Mouse (Mus musculus): ENCODE measurements at regions not wholly inside any gene's neighbourhood (a gene's known extent, or its start where the extent isn't known, plus 50 kb on each side); places are given as distances from the start of the nearest gene placed in this dataset.

- no peak for ATAC-seq (replicated peaks; ENCODE audit: low FRiP score, low TSS enrichment, poor library complexity, severe bottlenecking)
These were observed 69.2 kb downstream of the Gpr65 start for GRCm38 (mm10) chr12:98337644-98338043.

GRCm38 (mm10) chr12:98339536-98339935 is 71.1 kb downstream of the Gpr65 start:
- no peak for ATAC-seq (replicated peaks; ENCODE audit: low FRiP score, low TSS enrichment, poor library complexity, severe bottlenecking)

GRCm38 (mm10) chr12:98342158-98342557 is 73.7 kb downstream of the Gpr65 start:
- peak; percentile 83; the same call in 1 of the 2 replicates for ATAC-seq (replicated peaks; ENCODE audit: low FRiP score, low TSS enrichment, poor library complexity, severe bottlenecking)

DNA sequence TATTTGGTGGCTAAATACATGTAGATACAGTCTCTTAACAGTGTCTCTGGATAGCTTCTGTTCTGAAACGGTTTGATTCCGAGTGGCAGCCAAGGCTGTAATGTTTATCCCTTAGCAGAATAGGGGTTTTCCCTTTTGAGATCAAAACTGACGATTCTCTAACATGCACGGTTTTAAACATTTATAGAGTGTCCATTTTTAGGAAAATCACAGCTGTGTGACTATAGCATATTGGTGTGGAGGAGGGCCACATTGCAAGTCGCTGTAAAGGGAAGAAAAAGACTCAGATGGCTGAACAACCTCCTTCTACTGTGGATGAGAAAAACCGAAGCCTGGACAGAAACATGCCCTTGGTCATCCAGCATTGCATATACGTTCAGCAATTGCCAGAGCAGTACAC is 75.2 kb downstream of the Gpr65 start:
- no peak for ATAC-seq (replicated peaks; ENCODE audit: low FRiP score, low TSS enrichment, poor library complexity, severe bottlenecking)

DNA sequence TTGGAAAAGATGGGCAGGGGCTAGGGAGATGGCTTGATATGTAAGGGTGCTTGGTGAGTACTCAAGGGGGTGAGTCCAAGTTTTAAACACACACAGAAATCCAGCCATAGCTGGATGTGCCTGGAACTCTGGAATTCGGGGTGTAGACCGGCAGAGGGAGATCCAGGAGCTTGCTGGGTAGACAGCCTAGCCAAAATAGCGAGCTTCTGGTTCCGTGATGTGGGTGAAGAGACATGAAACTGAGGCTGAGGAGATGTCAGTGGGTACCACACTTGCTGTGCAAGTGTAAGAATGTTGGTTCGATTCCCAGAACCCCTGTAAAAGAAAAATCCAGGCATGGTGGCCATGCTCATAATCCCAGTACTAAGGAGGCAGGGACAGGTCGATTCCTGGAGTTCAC is 78.6 kb downstream of the Gpr65 start:
- no peak for ATAC-seq (replicated peaks; ENCODE audit: low FRiP score, low TSS enrichment, poor library complexity, severe bottlenecking)

DNA sequence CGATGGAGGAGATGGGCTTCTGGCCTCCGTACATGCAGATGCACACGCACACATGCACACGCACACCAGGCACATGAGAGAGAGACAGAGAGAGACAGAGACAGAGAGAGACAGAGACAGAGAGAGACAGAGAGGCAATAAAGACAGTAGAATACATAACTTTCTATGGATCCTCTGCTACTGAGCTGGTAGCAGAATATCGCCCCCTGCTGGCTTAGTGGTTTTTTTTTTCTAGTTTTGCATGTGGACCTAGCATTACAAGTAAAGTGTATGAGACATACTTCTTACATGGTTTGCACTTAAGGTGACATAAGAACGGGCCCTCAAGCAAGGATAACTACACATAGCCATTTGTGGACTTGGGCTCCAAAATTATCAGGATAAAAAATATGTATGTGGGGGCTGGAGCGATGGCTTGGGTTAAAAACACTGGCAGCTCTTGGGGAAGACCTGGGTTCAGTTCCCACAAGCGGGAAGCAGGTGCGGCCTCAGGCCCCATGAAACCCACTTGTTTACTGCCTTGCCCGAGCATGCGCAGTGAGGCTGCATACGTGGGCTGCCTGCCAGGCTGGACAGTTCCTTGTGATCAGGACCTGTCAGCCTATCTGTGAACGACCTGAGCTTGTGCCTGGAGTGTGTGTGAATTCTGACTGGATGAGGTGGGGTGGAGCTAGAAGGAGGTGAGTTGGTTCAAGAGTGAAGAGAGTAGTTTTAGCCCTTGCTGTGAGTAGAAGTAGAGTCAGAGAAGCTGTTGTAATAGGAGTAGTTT is 79.3 kb downstream of the Gpr65 start:
- ATAC-seq (replicated peaks; ENCODE audit: low FRiP score, low TSS enrichment, poor library complexity, severe bottlenecking) = peak; percentile 67

- no peak for ATAC-seq (replicated peaks; ENCODE audit: low FRiP score, low TSS enrichment, poor library complexity, severe bottlenecking)
These were observed 81.6 kb downstream of the Gpr65 start for GRCm38 (mm10) chr12:98349864-98350643.

DNA sequence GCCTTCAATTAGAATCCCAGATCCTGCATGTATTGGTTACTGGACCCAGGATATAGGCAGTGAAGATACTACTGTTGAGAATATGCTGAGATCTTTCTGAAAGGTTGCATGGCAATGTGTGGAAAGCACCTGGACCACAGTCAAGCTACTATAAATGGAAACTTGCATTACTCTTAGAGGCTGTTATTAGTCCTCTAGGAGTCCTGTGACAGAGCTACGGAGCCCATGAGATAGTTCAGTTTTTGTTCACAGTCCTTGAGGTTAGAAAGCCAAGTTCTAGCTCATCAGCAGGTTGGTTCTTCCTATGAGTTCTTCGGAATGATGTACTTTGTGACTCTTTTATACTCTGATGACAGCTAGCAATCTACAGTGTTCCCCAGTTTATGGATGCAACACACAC is 84.0 kb downstream of the Gpr65 start:
- ATAC-seq (replicated peaks; ENCODE audit: low FRiP score, low TSS enrichment, poor library complexity, severe bottlenecking) = no peak

- no peak for ATAC-seq (replicated peaks; ENCODE audit: low FRiP score, low TSS enrichment, poor library complexity, severe bottlenecking)
These were observed 86.1 kb downstream of the Gpr65 start for GRCm38 (mm10) chr12:98354545-98354944.

DNA sequence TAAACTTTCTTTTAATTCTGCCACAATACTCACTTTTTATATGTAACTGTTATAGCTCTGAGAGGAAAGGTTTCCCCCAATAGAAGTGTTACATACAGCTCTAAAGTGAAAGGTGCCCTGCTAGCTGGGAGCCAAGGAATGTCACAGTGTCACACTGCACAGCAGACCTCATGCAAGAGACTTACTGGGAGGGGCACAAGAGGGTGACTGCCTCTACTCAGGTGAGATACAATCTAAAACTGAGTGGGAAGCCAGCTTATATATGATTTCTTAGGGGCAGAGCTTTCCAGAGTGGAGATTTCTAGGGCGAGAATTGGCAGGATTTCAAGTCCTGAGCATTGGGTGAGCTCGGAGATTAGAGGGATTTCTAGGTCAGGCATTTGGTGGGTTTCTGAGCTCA is 99.1 kb downstream of the Gpr65 start:
- no peak for ATAC-seq (replicated peaks; ENCODE audit: low FRiP score, low TSS enrichment, poor library complexity, severe bottlenecking)

DNA sequence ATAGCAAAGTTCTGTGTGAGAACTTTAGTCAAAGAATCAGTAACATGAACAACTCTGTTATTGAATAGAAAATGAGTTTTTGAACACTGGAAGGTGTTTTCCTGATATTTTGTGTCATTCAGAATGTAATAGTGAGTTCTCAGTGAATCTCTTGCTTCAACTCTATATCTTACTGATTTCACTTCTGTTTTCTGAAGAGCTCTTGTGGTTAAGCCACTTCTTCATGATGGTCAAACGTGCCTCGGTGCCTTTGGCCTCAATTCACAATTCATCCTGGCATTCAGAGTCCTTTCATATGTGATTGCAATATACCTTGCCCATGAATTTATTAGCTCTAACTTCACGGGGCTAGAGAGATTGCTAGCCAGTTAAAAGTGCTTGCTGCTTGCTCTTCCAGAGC is 102.3 kb downstream of the Gpr65 start:
- ATAC-seq (replicated peaks; ENCODE audit: low FRiP score, low TSS enrichment, poor library complexity, severe bottlenecking) = no peak

DNA sequence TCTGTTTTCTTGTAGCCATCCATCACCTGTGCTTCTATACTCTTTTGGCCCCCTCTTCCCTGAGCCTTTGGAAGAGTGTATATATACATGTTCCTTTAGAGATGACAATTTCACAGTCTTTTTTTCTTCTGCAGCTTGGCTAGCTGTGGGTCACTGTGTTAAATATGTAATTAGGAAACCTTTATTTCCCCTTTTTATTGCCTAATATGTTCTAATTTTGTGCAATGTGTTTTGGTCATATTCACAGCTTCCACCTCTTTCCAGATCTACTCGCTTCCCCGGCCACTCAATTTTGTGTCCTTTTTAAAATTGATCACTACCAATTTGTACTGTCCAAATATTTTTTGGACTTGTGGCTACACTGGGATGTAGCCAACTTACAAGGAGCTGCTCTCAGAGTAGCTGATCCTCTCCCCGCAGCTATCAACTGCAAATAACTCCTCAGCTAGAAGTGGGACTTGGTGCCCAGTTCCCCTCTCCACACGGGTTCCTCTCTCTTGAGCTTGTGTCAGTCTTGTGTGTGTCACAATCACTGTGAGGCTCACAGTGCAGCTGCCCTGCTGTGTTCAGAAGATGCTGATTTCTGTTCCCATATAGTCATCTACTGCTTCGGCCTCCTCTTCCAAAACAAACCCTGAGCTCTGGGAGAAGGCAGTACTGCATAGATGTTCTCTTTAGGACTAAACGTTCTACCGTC is 106.9 kb downstream of the Gpr65 start:
- ATAC-seq (replicated peaks; ENCODE audit: low FRiP score, low TSS enrichment, poor library complexity, severe bottlenecking) = no peak
